Mouse (Mus musculus): ENCODE measurements around the gene Tjp3. TPM values are rescaled to one million over a fixed set of nuclear protein-coding genes. Genes with fewer than 3 reads are reported as not detected.

Gene Tjp3
- total RNA-seq (2021) = 1 to 10 TPM; 1.6 to 2.5 TPM
- long read RNA-seq, experiment 1 = 0 reads
- long read RNA-seq, experiment 2, partial matches to known transcripts = 0 of 1 reads
- long read RNA-seq, experiment 2, other reads (novel, unspliced or antisense) = 1 of 1 reads

GRCm38 (mm10) chr10:81291511-81292104 lies at the start of gene Tjp3:
Gene Tjp3 (minus strand): TSS chr10:81291581.
- no peak for DNase-seq (ENCODE audit: low spot score in 2 of 2)

- DNase-seq (ENCODE audit: low spot score in 2 of 2) = no peak
Measured at GRCm38 (mm10) chr10:81340551-81341332, 49.4 kb upstream of the Tjp3 start.

- DNase-seq (ENCODE audit: low spot score in 2 of 2) = no peak
Measured at GRCm38 (mm10) chr10:81336558-81336957, 45.2 kb upstream of the Tjp3 start.

- DNase-seq (ENCODE audit: low spot score in 2 of 2) = no peak
Measured at GRCm38 (mm10) chr10:81335393-81336340, 44.3 kb upstream of the Tjp3 start.

GRCm38 (mm10) chr10:81334324-81334723 lies 42.9 kb upstream of the Tjp3 start:
- DNase-seq (ENCODE audit: low spot score in 2 of 2) = no peak

GRCm38 (mm10) chr10:81332277-81332676 lies 40.9 kb upstream of the Tjp3 start:
- no peak for DNase-seq (ENCODE audit: low spot score in 2 of 2)

GRCm38 (mm10) chr10:81330007-81330406 lies 38.6 kb upstream of the Tjp3 start:
- DNase-seq (ENCODE audit: low spot score in 2 of 2) = no peak

- no peak for DNase-seq (ENCODE audit: low spot score in 2 of 2)
Measured at GRCm38 (mm10) chr10:81329194-81329975, 38.0 kb upstream of the Tjp3 start.

GRCm38 (mm10) chr10:81328386-81328785 lies 37.0 kb upstream of the Tjp3 start, which contains the start of gene Tbxa2r:
Gene Tbxa2r (plus strand): TSS chr10:81328731.
- DNase-seq (ENCODE audit: low spot score in 2 of 2) = no peak

- DNase-seq (ENCODE audit: low spot score in 2 of 2) = no peak
Measured at GRCm38 (mm10) chr10:81327959-81328358, 36.6 kb upstream of the Tjp3 start.

GRCm38 (mm10) chr10:81326858-81327257 lies 35.5 kb upstream of the Tjp3 start:
- no peak for DNase-seq (ENCODE audit: low spot score in 2 of 2)

GRCm38 (mm10) chr10:81325781-81326180 lies 34.4 kb upstream of the Tjp3 start:
- DNase-seq (ENCODE audit: low spot score in 2 of 2) = no peak

GRCm38 (mm10) chr10:81325176-81325575 lies 33.8 kb upstream of the Tjp3 start:
- no peak for DNase-seq (ENCODE audit: low spot score in 2 of 2)

GRCm38 (mm10) chr10:81323791-81324530 lies 32.6 kb upstream of the Tjp3 start:
- no peak for DNase-seq (ENCODE audit: low spot score in 2 of 2)

- DNase-seq (ENCODE audit: low spot score in 2 of 2) = no peak
Measured at GRCm38 (mm10) chr10:81323141-81323775, 31.9 kb upstream of the Tjp3 start.

- DNase-seq (ENCODE audit: low spot score in 2 of 2) = no peak
Measured at GRCm38 (mm10) chr10:81322444-81322843, 31.1 kb upstream of the Tjp3 start.

GRCm38 (mm10) chr10:81321436-81321835 lies 30.1 kb upstream of the Tjp3 start:
- no peak for DNase-seq (ENCODE audit: low spot score in 2 of 2)

GRCm38 (mm10) chr10:81320550-81321347 lies 29.4 kb upstream of the Tjp3 start, which contains the start of gene Cactin:
Gene Cactin (plus strand): TSS chr10:81321103.
- peak; percentile 99 to 100 for DNase-seq (ENCODE audit: low spot score in 2 of 2)
